Mouse (Mus musculus) embryonic facial prominence, embryonic 12.5 days (tissue): ENCODE data around the gene Lclat1. TPM values are rescaled to one million over a fixed set of nuclear protein-coding genes. Genes with fewer than 3 reads are reported as not detected.

ENCODE experiments used
- ATAC-seq: fragments of 200-750 bp; cut with Nextera tagmentation; 2 replicates; pipeline ENCODE4 v1.8.0; 2017; ENCODE audit not compliant: insufficient number of reproducible peaks, insufficient read depth, low FRiP score, low TSS enrichment
- H3K27ac ChIP-seq: fragments of 300-500 bp; sonication (generic); 2 replicates; pipeline ENCODE4 v1.5.1; 2016; ENCODE audit warnings: mild to moderate bottlenecking
- H3K27me3 ChIP-seq: fragments of 300-500 bp; sonication (generic); 2 replicates; pipeline ENCODE4 v1.6.1; 2016; ENCODE audit warnings: mild to moderate bottlenecking, moderate library complexity
- H3K36me3 ChIP-seq: fragments of 300-500 bp; sonication (generic); 2 replicates; pipeline ENCODE4 v1.6.1; 2016; ENCODE audit warnings: mild to moderate bottlenecking
- H3K4me1 ChIP-seq: fragments of 300-500 bp; sonication (generic); 2 replicates; pipeline ENCODE4 v1.6.1; 2016
- H3K4me2 ChIP-seq: fragments of 300-500 bp; sonication (generic); replicated peaks from 2 replicates; pipeline ENCODE4 v1.6.1; 2016; ENCODE audit warnings: mild to moderate bottlenecking, moderate library complexity
- H3K4me3 ChIP-seq: fragments of 300-500 bp; sonication (generic); 2 replicates; pipeline ENCODE4 v1.5.1; 2016; ENCODE audit warnings: mild to moderate bottlenecking
- H3K9ac ChIP-seq: fragments of 300-500 bp; sonication (generic); 2 replicates; pipeline ENCODE4 v1.6.1; 2016; ENCODE audit warnings: mild to moderate bottlenecking, moderate library complexity
- H3K9me3 ChIP-seq: fragments of 300-500 bp; sonication (generic); 2 replicates; pipeline ENCODE4 v1.6.1; 2016; ENCODE audit warnings: mild to moderate bottlenecking, moderate library complexity
- WGBS: fragments of 180-500 bp; shearing (Covaris S2); methylation state at CpG from one replicate; pipeline ENCODE4 v1.1.7; 2016; 5-methylcytosine and 5-hydroxymethylcytosine counted together
- polyA plus RNA-seq: library from polyadenylated mRNA; unstranded; fragments of >200 nt; fragmentation: Nextera tagmentation; extraction: Ambion mirVana; gene quantifications from 2 replicates; pipeline ENCODE4 v1.2.1, GENCODE M21; 2016

Gene Lclat1
- polyA plus RNA-seq, 1 experiment from 2014 or later: 10.8 TPM

DNA sequence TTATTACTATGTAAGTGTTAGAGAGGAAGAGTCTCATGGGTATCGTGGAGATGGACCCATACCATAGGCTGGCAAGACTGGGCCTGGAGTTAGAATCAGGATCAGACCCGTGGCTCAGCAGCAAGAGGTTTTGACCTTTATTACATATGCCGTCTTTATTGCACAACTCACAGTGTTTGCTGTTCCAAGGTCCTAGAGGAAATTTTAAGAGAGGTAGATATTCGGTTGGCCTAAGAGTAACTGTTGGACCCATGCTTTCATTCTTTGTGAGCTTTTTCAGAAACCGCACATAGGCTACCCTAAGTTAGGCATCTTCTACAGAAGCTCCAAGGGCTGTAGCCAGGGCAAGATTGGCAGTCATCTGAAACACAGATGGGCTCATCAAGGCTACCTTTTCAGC is 79.1 kb downstream of the Lclat1 start:
- ATAC-seq: no peak
- no peak overlapping the region for H3K9ac ChIP-seq
- H3K27me3 ChIP-seq: no peaks in the 10 kb centered on the region
- peaks cover 5% of the 10 kb centered on the region; the same call in 1 of the 2 replicates for H3K36me3 ChIP-seq
- no peak overlapping the region for H3K4me3 ChIP-seq
- 90% methylated on average over 5 of the region's 5 CpGs for WGBS
- H3K4me1 ChIP-seq: no peaks in the 10 kb centered on the region
- no peak overlapping the region for H3K4me2 ChIP-seq
- no peaks in the 10 kb centered on the region for H3K9me3 ChIP-seq
- no peak overlapping the region for H3K27ac ChIP-seq

DNA sequence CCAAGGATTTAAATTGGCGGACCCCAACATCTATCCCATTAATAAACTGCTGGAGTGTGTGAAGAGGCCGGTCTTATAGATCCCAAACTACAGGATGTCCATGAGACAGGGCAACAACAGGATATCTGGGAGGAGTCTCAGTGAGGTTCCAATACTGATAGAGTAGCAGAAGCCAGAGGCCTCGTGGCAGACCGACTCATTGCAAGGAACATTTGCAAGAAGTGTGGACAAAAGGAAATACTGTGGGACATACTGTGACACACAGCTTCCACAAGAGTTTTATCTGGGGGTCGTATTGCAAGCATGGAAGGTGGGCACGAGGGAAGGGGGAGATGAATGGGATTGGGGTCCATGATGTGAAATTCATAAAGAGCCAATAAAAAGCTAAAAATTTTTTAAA is 86.4 kb downstream of the Lclat1 start:
- H3K4me3 ChIP-seq: no peak overlapping the region
- H3K27ac ChIP-seq: no peak overlapping the region
- H3K36me3 ChIP-seq: peaks cover 5% of the 10 kb centered on the region; the same call in 1 of the 2 replicates
- H3K4me1 ChIP-seq: no peaks in the 10 kb centered on the region
- H3K27me3 ChIP-seq: no peaks in the 10 kb centered on the region
- ATAC-seq: no peak
- no peaks in the 10 kb centered on the region for H3K9me3 ChIP-seq
- H3K9ac ChIP-seq: no peak overlapping the region
- no peak overlapping the region for H3K4me2 ChIP-seq
- 88% methylated on average over 6 of the region's 6 CpGs for WGBS

- no peaks in the 10 kb centered on the region for H3K27me3 ChIP-seq
- H3K27ac ChIP-seq: no peak overlapping the region
- no peak overlapping the region for H3K4me3 ChIP-seq
- H3K4me1 ChIP-seq: no peaks in the 10 kb centered on the region
- no peak overlapping the region for H3K4me2 ChIP-seq
- H3K9ac ChIP-seq: no peak overlapping the region
- no peak for ATAC-seq
- no peaks in the 10 kb centered on the region for H3K9me3 ChIP-seq
- 93% methylated on average over 6 of the region's 6 CpGs for WGBS
- H3K36me3 ChIP-seq: peaks cover 5% of the 10 kb centered on the region; the same call in 1 of the 2 replicates
Measured at GRCm38 (mm10) chr17:73194575-73194974, 86.8 kb downstream of the Lclat1 start.

DNA sequence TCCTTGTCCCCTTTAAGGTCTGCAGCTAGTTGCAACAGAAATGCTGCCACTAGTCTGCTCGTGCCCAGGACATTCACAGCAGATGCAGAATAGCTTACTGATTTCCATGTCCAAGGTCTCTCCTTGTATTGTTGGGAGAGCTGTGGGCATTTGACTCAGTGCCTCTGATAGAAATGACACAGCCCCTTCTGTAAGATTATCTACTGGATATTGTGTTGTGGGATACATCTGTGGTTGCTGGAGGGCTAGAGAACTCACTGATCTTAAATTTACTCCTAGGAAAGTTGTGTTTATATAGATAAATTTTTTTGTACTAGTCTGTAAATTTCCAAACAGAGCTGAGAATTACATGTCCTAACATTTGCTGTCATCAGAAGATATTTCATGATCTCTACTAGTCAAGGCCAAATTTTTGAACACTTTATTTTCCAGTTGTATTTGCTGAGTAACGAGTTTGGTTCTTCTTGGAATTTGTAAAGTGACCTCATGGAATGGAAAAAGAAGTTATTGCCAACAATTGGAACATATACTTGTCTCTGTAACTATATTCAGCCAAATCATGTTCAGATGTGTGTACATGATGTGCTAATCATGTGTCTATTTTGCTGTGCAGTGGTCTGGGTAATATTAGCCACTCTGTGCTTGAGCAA is 87.4 kb downstream of the Lclat1 start:
- no peaks in the 10 kb centered on the region for H3K9me3 ChIP-seq
- H3K36me3 ChIP-seq: peaks cover 3% of the 10 kb centered on the region; the same call in 1 of the 2 replicates
- no peak for ATAC-seq
- H3K4me3 ChIP-seq: no peak overlapping the region
- H3K9ac ChIP-seq: no peak overlapping the region
- WGBS: 90% methylated on average over 2 of the region's 2 CpGs
- no peaks in the 10 kb centered on the region for H3K27me3 ChIP-seq
- no peak overlapping the region for H3K27ac ChIP-seq
- no peaks in the 10 kb centered on the region for H3K4me1 ChIP-seq
- H3K4me2 ChIP-seq: no peak overlapping the region

- no peaks in the 10 kb centered on the region for H3K9me3 ChIP-seq
- 88% methylated on average over 1 of the region's 1 CpGs for WGBS
- H3K9ac ChIP-seq: no peak overlapping the region
- no peaks in the 10 kb centered on the region for H3K36me3 ChIP-seq
- no peaks in the 10 kb centered on the region for H3K4me1 ChIP-seq
- no peak for ATAC-seq
- H3K27ac ChIP-seq: no peak overlapping the region
- H3K4me2 ChIP-seq: no peak overlapping the region
- H3K27me3 ChIP-seq: no peaks in the 10 kb centered on the region
- no peak overlapping the region for H3K4me3 ChIP-seq
Measured at GRCm38 (mm10) chr17:73196139-73196538, 88.4 kb downstream of the Lclat1 start.

DNA sequence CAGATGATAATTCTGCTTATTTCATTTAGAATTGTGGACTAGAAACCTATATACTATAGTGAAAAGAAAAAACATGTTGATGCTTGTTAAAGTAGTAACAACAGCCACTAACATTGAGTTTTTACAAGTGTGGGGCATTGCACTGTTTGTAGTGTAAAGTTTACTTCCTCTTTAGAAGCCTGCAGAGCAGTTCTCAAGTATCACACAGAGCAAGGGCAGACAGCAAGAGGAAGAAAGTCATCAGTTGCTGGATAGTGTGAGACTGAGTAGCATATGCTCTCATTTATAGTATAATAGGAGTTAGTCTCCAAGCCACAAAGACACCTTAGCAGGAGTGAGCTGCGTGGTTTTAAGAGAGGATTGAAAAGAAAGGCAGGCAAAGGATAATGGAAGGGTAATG is 89.9 kb downstream of the Lclat1 start:
- Histone ChIP-seq H3K36me3 (no peaks in the 10 kb centered on the region), H3K9ac (no peak overlapping the region), H3K9me3 (no peaks in the 10 kb centered on the region), H3K4me3 (no peak overlapping the region), H3K4me2 (no peak overlapping the region), H3K27ac (no peak overlapping the region), H3K27me3 (no peaks in the 10 kb centered on the region), H3K4me1 (no peaks in the 10 kb centered on the region)
- ATAC-seq: no peak
- 67% methylated on average over 1 of the region's 1 CpGs for WGBS

DNA sequence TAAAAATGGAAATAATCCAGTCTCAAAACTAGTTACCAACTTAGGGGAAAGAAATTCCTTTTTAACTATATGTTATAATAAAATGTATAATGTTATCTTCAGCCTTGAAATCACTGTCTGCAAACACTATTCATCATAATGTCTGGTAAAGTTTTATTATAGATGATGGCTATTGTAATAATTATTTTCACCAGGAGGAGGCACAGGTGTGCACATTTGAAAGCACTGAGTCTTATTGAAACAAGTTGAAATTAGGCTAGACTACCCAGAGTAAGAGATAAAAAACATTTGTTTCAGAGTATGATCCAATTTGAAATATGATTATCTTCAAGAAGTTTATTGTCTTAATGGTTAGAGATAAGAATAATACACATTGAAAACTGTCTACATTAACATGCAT is 91.6 kb downstream of the Lclat1 start:
- Histone ChIP-seq H3K9ac (no peak overlapping the region), H3K36me3 (no peaks in the 10 kb centered on the region), H3K4me3 (no peak overlapping the region), H3K4me2 (no peak overlapping the region), H3K4me1 (no peaks in the 10 kb centered on the region), H3K27me3 (no peaks in the 10 kb centered on the region), H3K9me3 (no peaks in the 10 kb centered on the region), H3K27ac (no peak overlapping the region)
- ATAC-seq: no peak

GRCm38 (mm10) chr17:73200380-73200779 is 92.6 kb downstream of the Lclat1 start:
- H3K4me2 ChIP-seq: no peak overlapping the region
- no peak overlapping the region for H3K27ac ChIP-seq
- H3K4me1 ChIP-seq: no peaks in the 10 kb centered on the region
- no peak for ATAC-seq
- no peak overlapping the region for H3K4me3 ChIP-seq
- H3K9ac ChIP-seq: no peak overlapping the region
- no peaks in the 10 kb centered on the region for H3K9me3 ChIP-seq
- 70% methylated on average over 1 of the region's 1 CpGs for WGBS
- H3K36me3 ChIP-seq: no peaks in the 10 kb centered on the region
- no peaks in the 10 kb centered on the region for H3K27me3 ChIP-seq

DNA sequence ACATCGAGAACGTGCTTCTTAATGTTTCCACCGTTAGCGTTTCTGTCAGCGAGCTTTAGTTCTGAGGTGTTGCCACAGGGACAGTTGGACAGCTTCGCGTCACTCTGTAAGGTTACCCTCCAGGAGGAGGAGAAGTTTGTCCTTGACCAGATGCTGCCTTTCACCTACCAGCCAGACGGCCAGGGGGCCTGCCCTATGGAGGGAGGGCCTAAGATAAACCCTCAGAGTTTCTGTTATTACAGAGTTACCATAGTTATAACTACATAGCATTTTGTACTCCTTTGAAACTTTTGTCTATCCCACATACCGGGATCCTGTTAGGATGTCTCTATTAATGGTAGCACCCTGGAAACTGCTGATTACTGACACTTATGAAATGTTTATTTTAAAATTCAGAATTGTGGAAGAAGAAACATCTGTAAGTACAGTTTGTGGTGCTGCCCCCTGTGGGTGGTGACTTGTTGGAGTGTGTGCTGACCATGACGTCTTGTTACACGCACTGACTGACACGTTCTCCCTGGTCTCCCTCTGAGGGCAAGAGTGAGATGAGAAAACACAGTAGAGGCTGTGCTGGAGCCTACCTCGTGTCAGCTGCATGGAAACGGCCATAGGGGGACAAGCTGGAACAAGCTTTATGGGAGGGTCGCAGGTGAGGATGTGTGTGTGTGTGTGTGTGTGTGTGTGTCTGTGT is 96.0 kb downstream of the Lclat1 start:
- Histone ChIP-seq H3K4me3 (no peak overlapping the region), H3K27me3 (no peaks in the 10 kb centered on the region), H3K27ac (no peak overlapping the region), H3K4me2 (no peak overlapping the region), H3K36me3 (no peaks in the 10 kb centered on the region), H3K9ac (no peak overlapping the region), H3K4me1 (no peaks in the 10 kb centered on the region), H3K9me3 (no peaks in the 10 kb centered on the region)
- ATAC-seq: no peak
- WGBS: 87% methylated on average over 15 of the region's 15 CpGs

DNA sequence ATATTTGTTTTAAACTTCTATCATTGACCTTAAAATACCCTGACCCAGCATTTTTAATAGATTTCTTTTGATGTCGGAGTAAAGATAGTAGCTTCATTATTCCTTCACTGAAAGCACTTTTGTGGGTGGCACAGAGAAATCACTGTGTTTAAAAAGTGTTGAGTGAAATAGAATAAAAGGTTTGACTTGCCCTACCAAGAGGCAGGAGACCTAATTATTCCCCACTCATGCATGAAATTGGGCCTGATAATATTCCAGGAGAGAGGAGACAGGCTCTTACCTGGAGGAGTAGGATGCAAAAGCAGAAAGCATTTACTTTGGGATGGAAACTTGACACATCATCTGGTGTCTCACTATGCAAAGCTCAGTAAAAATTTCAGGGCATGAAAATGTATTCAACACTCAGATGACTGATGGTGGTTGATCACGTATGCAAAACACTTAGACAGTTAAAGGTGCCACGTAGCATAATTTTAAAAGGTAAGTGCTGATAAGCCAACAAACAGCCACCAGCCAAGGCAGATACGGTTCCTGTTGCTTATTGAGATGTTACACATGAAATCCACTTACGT is 103.3 kb downstream of the Lclat1 start:
- Histone ChIP-seq H3K27me3 (no peaks in the 10 kb centered on the region), H3K36me3 (no peaks in the 10 kb centered on the region), H3K4me3 (no peak overlapping the region), H3K9ac (no peak overlapping the region), H3K27ac (no peak overlapping the region), H3K9me3 (no peaks in the 10 kb centered on the region), H3K4me2 (no peak overlapping the region), H3K4me1 (no peaks in the 10 kb centered on the region)
- WGBS: 81% methylated on average over 5 of the region's 5 CpGs
- no peak for ATAC-seq

- Histone ChIP-seq H3K4me1 (no peaks in the 10 kb centered on the region), H3K36me3 (no peaks in the 10 kb centered on the region), H3K27ac (no peak overlapping the region), H3K9me3 (no peaks in the 10 kb centered on the region), H3K9ac (no peak overlapping the region), H3K4me2 (no peak overlapping the region), H3K27me3 (no peaks in the 10 kb centered on the region), H3K4me3 (no peak overlapping the region)
- ATAC-seq: no peak
- WGBS: 84% methylated on average over 3 of the region's 3 CpGs
Measured at GRCm38 (mm10) chr17:73212754-73213153, 105.0 kb downstream of the Lclat1 start.

DNA sequence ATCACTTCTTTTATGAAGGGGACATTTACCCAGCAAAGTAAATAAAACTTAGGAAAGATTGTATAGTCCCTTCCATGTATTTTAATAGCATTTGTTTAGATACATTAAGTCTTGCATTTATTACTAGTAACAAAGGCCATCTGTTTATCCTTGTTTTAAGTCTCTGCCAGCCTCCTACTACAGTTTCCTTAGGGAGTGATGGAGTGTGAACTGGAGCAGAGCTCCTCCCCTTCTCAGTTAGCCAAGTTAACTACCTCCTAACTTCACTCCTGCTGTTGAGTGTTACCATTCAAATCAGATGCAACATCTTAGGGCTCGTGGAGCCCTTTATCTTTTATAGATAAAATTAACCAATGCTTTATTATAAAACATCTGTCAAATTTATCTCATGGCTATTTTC is 105.4 kb downstream of the Lclat1 start:
- no peak for ATAC-seq
- no peaks in the 10 kb centered on the region for H3K4me1 ChIP-seq
- no peak overlapping the region for H3K9ac ChIP-seq
- no peak overlapping the region for H3K27ac ChIP-seq
- H3K27me3 ChIP-seq: no peaks in the 10 kb centered on the region
- H3K9me3 ChIP-seq: no peaks in the 10 kb centered on the region
- H3K4me2 ChIP-seq: no peak overlapping the region
- H3K36me3 ChIP-seq: no peaks in the 10 kb centered on the region
- WGBS: 71% methylated on average over 1 of the region's 1 CpGs
- H3K4me3 ChIP-seq: no peak overlapping the region
